Mouse (Mus musculus) c-Kit-positive CD71-negative TER-119-negative erythroid progenitor cells, embryonic 14.5 days (primary cell): ENCODE results near the gene Clnk.
"Not testable (repeated sequence)": the region's sequence is repeated elsewhere in the genome, so short reads cannot be mapped to it uniquely, and the experiment has no call there.

Source experiments
- DNase-seq: peaks from one replicate; pipeline ENCODE4 v3.0.0-alpha.2; 2013; ENCODE audit warnings: low read depth

The Clnk gene

GRCm38 (mm10) chr5:38876622-38877021 lies at the start of gene Clnk:
Gene Clnk, minus strand, starts transcription at chr5:38876812.
- no peak for DNase-seq

- no peak for DNase-seq
Observed at GRCm38 (mm10) chr5:38905271-38905670, 28.7 kb upstream of the Clnk start.

- no peak for DNase-seq
Observed at GRCm38 (mm10) chr5:38904528-38905044, 28.0 kb upstream of the Clnk start.

GRCm38 (mm10) chr5:38902889-38903288 lies 26.3 kb upstream of the Clnk start:
- no peak for DNase-seq

GRCm38 (mm10) chr5:38899051-38899450 lies 22.4 kb upstream of the Clnk start:
- no peak for DNase-seq

GRCm38 (mm10) chr5:38888646-38889045 lies 12.0 kb upstream of the Clnk start:
- DNase-seq = no peak

GRCm38 (mm10) chr5:38886623-38887275 lies 10.1 kb upstream of the Clnk start:
- DNase-seq = no peak

GRCm38 (mm10) chr5:38882635-38883034 lies 6.0 kb upstream of the Clnk start:
- not testable (repeated sequence) for DNase-seq

- no peak for DNase-seq
Observed at GRCm38 (mm10) chr5:38881728-38882620, 5.4 kb upstream of the Clnk start.

- no peak for DNase-seq
Observed at GRCm38 (mm10) chr5:38881416-38881727, 4.8 kb upstream of the Clnk start.

- DNase-seq = no peak
Observed at GRCm38 (mm10) chr5:38879989-38880706, 3.5 kb upstream of the Clnk start.

- no peak for DNase-seq
Observed at GRCm38 (mm10) chr5:38875403-38875802, 1.2 kb downstream of the Clnk start.

GRCm38 (mm10) chr5:38874931-38875330 lies 1.7 kb downstream of the Clnk start:
- no peak for DNase-seq

- DNase-seq = no peak
Observed at GRCm38 (mm10) chr5:38872906-38873305, 3.7 kb downstream of the Clnk start.

- no peak for DNase-seq
Observed at GRCm38 (mm10) chr5:38871591-38871990, 5.0 kb downstream of the Clnk start.

- no peak for DNase-seq
Observed at GRCm38 (mm10) chr5:38870485-38870884, 6.1 kb downstream of the Clnk start.

GRCm38 (mm10) chr5:38869976-38870375 lies 6.6 kb downstream of the Clnk start:
- no peak for DNase-seq

GRCm38 (mm10) chr5:38864624-38865023 lies 12.0 kb downstream of the Clnk start:
- no peak for DNase-seq

- DNase-seq = no peak
Observed at GRCm38 (mm10) chr5:38863029-38863428, 13.6 kb downstream of the Clnk start.

- DNase-seq = no peak
Observed at GRCm38 (mm10) chr5:38862288-38862985, 14.2 kb downstream of the Clnk start.

- DNase-seq = no peak
Observed at GRCm38 (mm10) chr5:38858015-38858721, 18.4 kb downstream of the Clnk start.
